Mouse (Mus musculus): ENCODE data around the gene 1810009A15Rik. TPM values are rescaled to one million over a fixed set of nuclear protein-coding genes. Genes with fewer than 3 reads are reported as not detected.
"Not testable (repeated sequence)": the region's sequence is repeated elsewhere in the genome, so short reads cannot be mapped to it uniquely, and the experiment has no call there.

1810009A15Rik gene
- polyA plus RNA-seq, 1 experiment from 2014 or later: 56.5 TPM

GRCm38 (mm10) chr19:8853117-8853516 is 35.5 kb upstream of the 1810009A15Rik start:
- no peak overlapping the region for H3K9ac ChIP-seq
- no peak overlapping the region for H3K4me3 ChIP-seq
- H3K4me1 ChIP-seq (replicated peaks): peaks cover 5% of the 10 kb centered on the region; the same call in 1 of the 2 replicates
- no peak for ATAC-seq (ENCODE audit: low FRiP score)
- peaks cover 13% of the 10 kb centered on the region for H3K36me3 ChIP-seq
- H3K4me2 ChIP-seq: no peak overlapping the region
- H3K27ac ChIP-seq: no peak overlapping the region
- 86% methylated on average over 3 of the region's 3 CpGs for WGBS
- no peaks in the 10 kb centered on the region for H3K9me3 ChIP-seq
- H3K27me3 ChIP-seq: no peaks in the 10 kb centered on the region

- Histone ChIP-seq H3K9me3 (no peaks in the 10 kb centered on the region), H3K9ac (no peak overlapping the region), H3K4me2 (no peak overlapping the region), H3K27me3 (no peaks in the 10 kb centered on the region), H3K4me3 (no peak overlapping the region), H3K36me3 (no peaks in the 10 kb centered on the region), H3K4me1 (replicated peaks) (no peaks in the 10 kb centered on the region), H3K27ac (no peak overlapping the region)
- no peak for ATAC-seq (ENCODE audit: low FRiP score)
- WGBS: 42% methylated on average over 4 of the region's 4 CpGs
Measured at GRCm38 (mm10) chr19:8857689-8858088, 31.0 kb upstream of the 1810009A15Rik start.

GRCm38 (mm10) chr19:8859018-8859417 is 29.6 kb upstream of the 1810009A15Rik start:
- no peak overlapping the region for H3K9ac ChIP-seq
- no peak overlapping the region for H3K4me3 ChIP-seq
- H3K4me1 ChIP-seq (replicated peaks): no peaks in the 10 kb centered on the region
- no peak overlapping the region for H3K27ac ChIP-seq
- H3K36me3 ChIP-seq: no peaks in the 10 kb centered on the region
- no peaks in the 10 kb centered on the region for H3K27me3 ChIP-seq
- WGBS: 22% methylated on average over 1 of the region's 1 CpGs
- no peaks in the 10 kb centered on the region for H3K9me3 ChIP-seq
- H3K4me2 ChIP-seq: no peak overlapping the region
- ATAC-seq (ENCODE audit: low FRiP score): no peak

GRCm38 (mm10) chr19:8864265-8864664 is 24.4 kb upstream of the 1810009A15Rik start:
- Histone ChIP-seq H3K27me3 (no peaks in the 10 kb centered on the region), H3K27ac (no peak overlapping the region), H3K36me3 (no peaks in the 10 kb centered on the region), H3K9ac (no peak overlapping the region), H3K4me2 (no peak overlapping the region), H3K4me1 (replicated peaks) (no peaks in the 10 kb centered on the region), H3K4me3 (no peak overlapping the region), H3K9me3 (no peaks in the 10 kb centered on the region)
- no peak for ATAC-seq (ENCODE audit: low FRiP score)
- 84% methylated on average over 6 of the region's 6 CpGs for WGBS

GRCm38 (mm10) chr19:8870381-8870780 is 18.3 kb upstream of the 1810009A15Rik start:
- not testable (repeated sequence) for ATAC-seq (ENCODE audit: low FRiP score); H3K9ac ChIP-seq; H3K4me3 ChIP-seq; H3K27ac ChIP-seq; H3K27me3 ChIP-seq; H3K9me3 ChIP-seq
- WGBS: 80% methylated on average over 3 of the region's 3 CpGs
- Histone ChIP-seq H3K4me2 (peak overlapping the region; percentile 54), H3K4me1 (replicated peaks) (peaks cover 18% of the 10 kb centered on the region), H3K36me3 (peaks cover 24% of the 10 kb centered on the region)

GRCm38 (mm10) chr19:8870838-8871237 is 17.8 kb upstream of the 1810009A15Rik start:
- H3K4me3 ChIP-seq: peak overlapping the region; percentile 92
- peaks cover 18% of the 10 kb centered on the region for H3K4me1 ChIP-seq (replicated peaks)
- peak overlapping the region; percentile 54 for H3K4me2 ChIP-seq
- H3K9ac ChIP-seq: peak overlapping the region; percentile 98
- WGBS: 62% methylated on average over 9 of the region's 9 CpGs
- peak overlapping the region; percentile 84 for H3K27ac ChIP-seq
- H3K27me3 ChIP-seq: no peaks in the 10 kb centered on the region
- H3K9me3 ChIP-seq: no peaks in the 10 kb centered on the region
- H3K36me3 ChIP-seq: peaks cover 29% of the 10 kb centered on the region
- ATAC-seq (ENCODE audit: low FRiP score): peak; percentile 35

GRCm38 (mm10) chr19:8871267-8872186 is 17.1 kb upstream of the 1810009A15Rik start, which contains the start of gene Ubxn1:
Gene Ubxn1, plus strand, starts transcription at chr19:8871496.
- H3K9me3 ChIP-seq: no peaks in the 10 kb centered on the region
- no peaks in the 10 kb centered on the region for H3K27me3 ChIP-seq
- H3K9ac ChIP-seq: peak within 1 kb of the TSS; percentile 98
- peak within 1 kb of the TSS; percentile 97 for H3K4me2 ChIP-seq
- 1% methylated on average over 59 of the region's 59 CpGs for WGBS
- H3K36me3 ChIP-seq: peaks cover 36% of the 10 kb centered on the region
- H3K4me3 ChIP-seq: peak within 1 kb of the TSS; percentile 92
- peak within 1 kb of the TSS; percentile 85 for H3K27ac ChIP-seq
- peak; percentile 98 for ATAC-seq (ENCODE audit: low FRiP score)
- H3K4me1 ChIP-seq (replicated peaks): peaks cover 18% of the 10 kb centered on the region

GRCm38 (mm10) chr19:8872266-8872840 is 16.3 kb upstream of the 1810009A15Rik start:
- H3K36me3 ChIP-seq: peaks cover 42% of the 10 kb centered on the region
- peak overlapping the region; percentile 85; the same call in 1 of the 2 replicates for H3K27ac ChIP-seq
- no peaks in the 10 kb centered on the region for H3K9me3 ChIP-seq
- ATAC-seq (ENCODE audit: low FRiP score): no peak
- H3K4me3 ChIP-seq: peak overlapping the region; percentile 92
- 72% methylated on average over 10 of the region's 10 CpGs for WGBS
- H3K27me3 ChIP-seq: no peaks in the 10 kb centered on the region
- peak overlapping the region; percentile 97 for H3K4me2 ChIP-seq
- H3K4me1 ChIP-seq (replicated peaks): peaks cover 18% of the 10 kb centered on the region
- peak overlapping the region; percentile 98 for H3K9ac ChIP-seq

- H3K9me3 ChIP-seq: no peaks in the 10 kb centered on the region
- no peak overlapping the region for H3K4me2 ChIP-seq
- no peak for ATAC-seq (ENCODE audit: low FRiP score)
- no peak overlapping the region; the same call in 1 of the 2 replicates for H3K9ac ChIP-seq
- peaks cover 42% of the 10 kb centered on the region for H3K36me3 ChIP-seq
- no peaks in the 10 kb centered on the region for H3K27me3 ChIP-seq
- peaks cover 31% of the 10 kb centered on the region for H3K4me1 ChIP-seq (replicated peaks)
- 96% methylated on average over 7 of the region's 7 CpGs for WGBS
- no peak overlapping the region for H3K4me3 ChIP-seq
- no peak overlapping the region for H3K27ac ChIP-seq
Measured at GRCm38 (mm10) chr19:8875031-8875430, 13.6 kb upstream of the 1810009A15Rik start.

- peak within 1 kb of the TSS; percentile 68 for H3K4me2 ChIP-seq
- H3K36me3 ChIP-seq: peaks cover 17% of the 10 kb centered on the region
- peak within 1 kb of the TSS; percentile 91 for H3K27ac ChIP-seq
- under 1% methylated on average over 42 of the region's 42 CpGs for WGBS
- no peaks in the 10 kb centered on the region for H3K27me3 ChIP-seq
- H3K4me1 ChIP-seq (replicated peaks): peaks cover 16% of the 10 kb centered on the region
- H3K9me3 ChIP-seq: no peaks in the 10 kb centered on the region
- peak within 1 kb of the TSS; percentile 95 for H3K9ac ChIP-seq
- peak within 1 kb of the TSS; percentile 81 for H3K4me3 ChIP-seq
- peak; percentile 97 for ATAC-seq (ENCODE audit: low FRiP score)
Measured at GRCm38 (mm10) chr19:8880311-8881033, 8.2 kb upstream of the 1810009A15Rik start, which contains the start of gene Uqcc3. Gene Uqcc3, minus strand, starts transcription at chr19:8880923.

GRCm38 (mm10) chr19:8881034-8881392 is 7.6 kb upstream of the 1810009A15Rik start:
- H3K9me3 ChIP-seq: no peaks in the 10 kb centered on the region
- H3K27me3 ChIP-seq: no peaks in the 10 kb centered on the region
- peaks cover 16% of the 10 kb centered on the region for H3K4me1 ChIP-seq (replicated peaks)
- H3K27ac ChIP-seq: peak overlapping the region; percentile 91; the same call in 1 of the 2 replicates
- peak overlapping the region; percentile 68 for H3K4me2 ChIP-seq
- ATAC-seq (ENCODE audit: low FRiP score): 0 out of 2 replicates have a peak, but pooled peaks have one; percentile 3
- peak overlapping the region; percentile 81 for H3K4me3 ChIP-seq
- H3K36me3 ChIP-seq: peaks cover 11% of the 10 kb centered on the region
- peak overlapping the region; percentile 95 for H3K9ac ChIP-seq
- WGBS: 14% methylated on average over 3 of the region's 3 CpGs

GRCm38 (mm10) chr19:8883616-8884015 is 5.0 kb upstream of the 1810009A15Rik start, which contains the start of the genes Lbhd1 and Gm49403:
Gene Lbhd1, plus strand, starts transcription at chr19:8883732.
Gene Gm49403, plus strand, starts transcription at chr19:8883930.
- ATAC-seq (ENCODE audit: low FRiP score): no peak
- WGBS: 84% methylated on average over 3 of the region's 3 CpGs
- Histone ChIP-seq H3K27me3 (no peaks in the 10 kb centered on the region), H3K27ac (no peak within 1 kb of the TSS), H3K9me3 (no peaks in the 10 kb centered on the region), H3K36me3 (no peaks in the 10 kb centered on the region), H3K4me3 (no peak within 1 kb of the TSS), H3K9ac (no peak within 1 kb of the TSS), H3K4me1 (replicated peaks) (peaks cover 24% of the 10 kb centered on the region), H3K4me2 (no peak within 1 kb of the TSS)
